Mouse (Mus musculus) right cerebral cortex, postnatal 4 days (tissue): ENCODE measurements around the gene Bcl2.
A peak's percentile ranks its signal among the peaks of the same experiment; 100 is the strongest.
"Not testable (repeated sequence)": the region's sequence is repeated elsewhere in the genome, so short reads cannot be mapped to it uniquely, and the experiment has no call there.

ENCODE experiments used
- DNase-seq: peaks from one replicate; pipeline ENCODE4 v3.0.0-alpha.2; 2022

Bcl2 gene

DNA sequence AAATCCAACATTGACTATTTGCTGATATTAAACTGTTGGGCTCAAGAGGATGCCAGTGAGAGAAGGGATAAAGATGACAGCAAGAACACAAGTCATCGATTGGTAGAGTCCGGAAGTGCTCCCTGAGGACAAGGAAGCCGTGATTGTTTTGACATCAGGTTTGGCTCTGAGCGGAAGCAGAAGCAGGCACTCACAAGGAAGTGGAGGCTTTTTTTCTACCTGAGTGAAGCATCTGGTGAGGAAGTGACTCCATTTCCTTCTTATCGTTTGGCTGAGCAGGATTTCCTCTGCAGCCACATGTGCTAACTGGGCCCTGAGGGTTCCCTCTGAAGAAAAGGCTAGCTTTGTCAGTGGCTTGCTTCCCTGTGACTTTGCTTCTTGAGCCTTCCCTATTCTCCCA lies 165.0 kb downstream of the Bcl2 start:
- DNase-seq, result no peak

DNA sequence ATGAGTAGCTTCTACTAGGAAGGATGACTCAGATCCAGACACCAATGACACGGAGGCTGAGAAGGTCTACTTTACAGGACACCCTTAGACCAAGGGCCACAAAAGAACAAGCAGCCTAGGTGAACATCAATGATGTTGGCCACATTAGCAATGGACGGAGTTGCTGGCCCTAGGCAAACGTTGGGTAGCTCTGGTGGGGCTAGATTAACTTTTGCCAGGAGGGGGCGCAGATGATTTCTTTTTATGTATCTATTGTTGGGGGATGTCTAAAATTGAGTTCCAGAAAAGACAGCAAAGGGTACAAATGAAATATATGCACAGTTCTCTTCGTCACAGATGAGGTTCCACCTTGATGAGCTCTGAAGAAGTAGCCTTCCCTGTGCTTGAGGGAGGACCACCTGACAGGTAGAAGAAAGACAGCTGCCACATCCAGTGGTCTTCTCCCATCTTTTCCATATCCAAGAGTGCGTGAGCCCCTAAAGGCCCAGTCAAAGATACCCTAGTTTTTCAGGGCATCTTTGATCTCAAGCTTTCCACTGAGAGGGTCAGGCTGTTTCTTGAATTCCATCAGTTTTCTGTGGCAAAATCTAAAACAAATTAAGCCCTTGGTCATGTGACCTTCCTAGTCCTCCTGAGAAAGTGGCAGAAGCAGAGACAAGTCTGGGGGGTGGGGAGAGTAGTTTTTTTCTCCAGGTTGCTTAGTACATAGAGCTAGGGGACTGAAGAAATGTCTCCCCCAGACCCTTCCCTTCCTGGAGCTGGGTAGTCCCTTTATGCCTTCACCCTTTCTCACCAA lies 169.1 kb downstream of the Bcl2 start:
- peak; percentile 29 for DNase-seq

DNA sequence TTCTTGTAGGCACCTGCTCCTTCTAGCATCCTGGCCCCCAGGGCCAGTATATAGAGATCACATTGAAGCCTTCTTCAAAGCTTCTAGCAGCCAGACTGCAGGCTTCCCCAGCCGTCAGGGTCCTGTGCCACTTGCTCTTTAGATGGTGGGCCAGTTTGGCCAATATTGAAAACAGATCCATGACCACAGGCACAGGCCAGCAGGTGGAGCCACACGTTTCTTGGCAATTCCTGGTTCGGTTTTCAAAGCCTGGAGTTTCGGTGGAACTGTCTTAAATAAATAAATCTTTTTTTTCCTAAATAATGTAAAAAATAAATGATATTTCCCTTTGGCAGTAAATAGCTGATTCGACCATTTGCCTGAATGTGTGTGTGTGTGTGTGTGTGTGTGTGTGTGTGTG lies 171.3 kb downstream of the Bcl2 start:
- DNase-seq, result peak; percentile 59

DNA sequence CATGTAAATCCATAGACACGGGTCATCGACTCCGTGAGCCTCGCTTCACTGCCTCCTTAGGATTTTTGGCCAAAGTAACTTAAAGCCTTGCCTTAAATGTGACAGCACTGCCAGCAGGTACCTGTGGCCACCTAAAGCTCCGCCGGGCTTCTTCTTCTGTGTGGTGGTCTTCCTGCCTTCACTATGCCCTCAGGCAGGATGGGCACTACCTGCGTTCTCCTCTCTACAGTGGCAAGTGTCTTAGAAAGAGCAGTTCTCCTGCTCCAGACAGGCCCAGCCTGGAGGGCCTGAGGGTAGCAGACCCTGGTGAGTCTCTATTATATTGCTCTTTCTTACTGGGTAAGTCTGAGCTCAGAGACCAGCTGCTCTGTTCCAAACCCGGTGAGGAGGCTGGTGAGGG lies 172.2 kb downstream of the Bcl2 start:
- DNase-seq, result no peak

DNA sequence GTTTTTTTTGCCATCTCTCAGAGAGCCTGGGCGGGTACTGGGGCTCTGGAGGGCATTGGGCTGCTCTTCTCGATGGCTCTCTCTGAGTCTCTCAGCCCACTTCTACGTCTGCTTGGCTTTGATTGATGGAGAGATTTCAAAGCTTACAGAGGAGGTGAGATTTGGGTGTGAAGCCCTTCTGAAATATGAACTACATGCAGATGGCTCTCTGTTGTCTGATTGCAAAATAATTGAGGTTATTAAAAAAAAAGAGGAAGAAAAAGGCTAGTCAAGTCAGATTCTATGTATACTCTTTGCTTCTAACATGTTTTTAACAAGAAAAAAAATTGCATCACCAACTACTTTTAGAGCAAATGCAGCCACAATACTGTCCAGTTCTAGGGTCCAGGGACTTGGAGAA lies 173.9 kb downstream of the Bcl2 start:
- DNase-seq, result no peak

DNA sequence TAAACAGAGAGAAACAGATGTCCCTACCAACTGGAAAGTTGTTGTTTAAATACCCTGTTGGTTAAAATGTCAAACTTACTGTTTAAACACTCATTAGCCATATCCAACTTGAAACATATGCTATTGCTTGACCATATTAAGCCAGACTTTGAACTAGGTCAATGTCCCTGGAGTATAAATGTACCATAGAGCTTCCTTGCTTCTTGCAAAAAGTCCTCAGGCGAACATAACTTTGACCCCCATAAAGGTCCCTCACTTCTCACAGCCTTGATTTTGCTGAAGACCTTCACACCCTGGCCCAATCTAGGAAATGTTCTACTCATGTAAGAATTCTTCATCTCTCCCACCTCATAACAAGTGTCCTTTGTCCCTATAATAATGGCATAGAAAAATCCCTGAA lies 175.0 kb downstream of the Bcl2 start:
- DNase-seq, result no peak

DNA sequence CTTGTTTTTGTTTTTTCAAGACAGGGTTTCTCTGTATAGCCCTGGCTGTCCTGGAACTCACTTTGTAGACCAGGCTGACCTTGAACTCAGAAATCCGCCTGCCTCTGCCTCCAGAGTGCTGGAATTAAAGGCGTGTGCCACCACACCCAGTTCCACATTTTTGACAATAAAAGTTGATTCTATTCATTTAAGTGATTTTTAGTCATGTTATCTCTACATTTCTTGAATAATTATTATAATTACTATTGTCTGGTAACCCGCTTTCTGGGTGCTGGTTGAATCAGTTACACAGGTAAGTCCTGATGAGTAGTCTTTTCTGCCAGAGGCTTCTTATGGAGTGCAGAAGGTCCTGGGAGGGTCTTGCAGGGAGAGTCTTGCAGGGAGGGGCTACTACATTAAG lies 179.2 kb downstream of the Bcl2 start:
- not testable (repeated sequence) for DNase-seq

DNA sequence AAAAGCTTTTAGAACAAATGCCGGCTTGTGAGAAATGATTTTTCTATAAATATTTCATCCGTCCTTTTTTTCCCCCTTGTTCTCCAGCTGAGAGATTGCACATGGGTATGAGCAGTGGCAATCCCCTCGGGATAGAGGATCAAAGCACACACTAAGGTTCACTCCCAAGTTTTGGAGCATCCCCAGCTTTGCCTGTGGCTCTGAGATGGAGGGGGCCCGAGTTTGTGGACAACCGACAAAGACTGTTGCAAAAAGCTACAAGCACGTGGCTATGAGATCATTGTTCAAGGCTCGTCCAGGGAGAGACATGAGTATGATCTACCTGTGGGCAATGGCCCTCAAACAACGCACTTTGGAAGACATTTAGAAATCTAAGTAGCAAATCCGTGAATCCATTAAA lies 184.5 kb downstream of the Bcl2 start:
- DNase-seq, result no peak

DNA sequence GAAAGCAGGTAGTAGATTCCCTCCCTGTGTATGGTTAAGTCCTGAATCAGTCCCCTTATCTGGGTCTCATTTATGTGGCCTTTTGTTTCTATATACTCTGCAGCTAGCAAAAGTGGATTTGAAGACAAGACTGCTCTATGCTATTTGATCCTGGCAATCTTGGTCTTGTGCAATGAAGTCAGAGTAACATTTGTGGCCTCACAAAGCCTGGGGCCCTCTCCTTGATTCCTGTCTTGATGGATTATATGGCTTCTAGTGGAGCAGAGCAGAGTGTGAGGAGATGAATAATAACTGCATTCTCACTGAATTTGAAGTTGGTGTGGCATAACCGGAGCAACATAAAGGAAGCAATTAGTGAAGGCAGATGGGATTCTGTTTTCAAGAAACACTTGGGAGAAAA lies 186.5 kb downstream of the Bcl2 start:
- no peak for DNase-seq

DNA sequence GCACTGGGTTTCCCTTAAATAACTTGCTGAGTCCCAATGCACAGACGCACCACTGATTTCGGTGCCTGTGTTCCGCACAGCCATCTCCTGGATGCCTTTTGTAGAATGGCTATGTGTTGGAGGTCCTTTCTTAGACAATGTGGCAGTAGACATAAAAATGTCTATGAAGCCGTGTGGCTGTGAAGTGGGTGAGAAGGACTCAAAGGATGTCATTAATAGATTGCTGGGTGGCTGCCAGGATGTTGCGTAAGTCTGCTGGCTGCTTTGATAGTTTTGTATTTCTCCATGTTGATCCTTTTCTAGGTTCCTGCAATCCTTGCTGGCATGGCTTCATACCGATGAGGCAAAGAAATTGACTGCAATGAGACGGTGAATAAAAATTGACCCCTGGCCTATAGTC lies 187.3 kb downstream of the Bcl2 start:
- DNase-seq, result no peak

DNA sequence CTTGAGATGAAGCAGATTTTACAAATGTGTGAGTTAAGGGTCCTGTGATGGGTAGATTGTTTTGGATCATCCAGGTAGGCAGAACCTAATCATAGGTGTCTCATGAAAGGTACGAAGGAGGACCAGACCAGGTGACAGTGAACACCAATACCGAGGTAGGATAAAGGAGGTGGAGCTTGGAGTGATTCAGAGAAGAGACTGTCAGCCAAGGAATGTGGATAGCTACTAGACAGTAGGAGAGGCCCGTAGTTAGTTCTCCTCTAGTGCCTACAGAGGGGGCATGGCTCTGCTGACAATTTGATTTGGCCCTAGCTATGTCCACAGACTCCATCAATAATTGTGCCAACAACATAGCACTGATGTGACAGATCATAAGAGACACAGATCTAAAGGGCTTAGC lies 188.0 kb downstream of the Bcl2 start:
- no peak for DNase-seq

DNA sequence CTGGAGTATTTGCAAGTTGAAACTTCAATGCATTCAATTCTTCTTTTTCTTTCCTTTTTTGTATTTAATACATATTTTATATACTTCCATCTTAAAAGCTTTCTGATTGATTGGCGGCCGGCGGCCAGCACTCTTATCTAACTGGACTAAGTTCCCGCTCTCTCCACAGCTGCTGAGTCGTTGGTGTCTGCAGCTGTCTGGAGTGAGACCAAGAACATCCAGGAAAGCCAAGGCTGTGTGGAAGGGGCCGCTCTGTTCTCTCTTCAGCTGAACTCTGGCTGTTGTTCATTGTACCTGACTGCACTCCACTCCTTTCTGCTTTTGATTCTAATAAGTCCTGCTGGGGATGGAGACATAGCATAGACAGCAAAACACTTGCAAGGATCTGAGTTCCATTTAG lies 190.3 kb downstream of the Bcl2 start:
- DNase-seq, result no peak

DNA sequence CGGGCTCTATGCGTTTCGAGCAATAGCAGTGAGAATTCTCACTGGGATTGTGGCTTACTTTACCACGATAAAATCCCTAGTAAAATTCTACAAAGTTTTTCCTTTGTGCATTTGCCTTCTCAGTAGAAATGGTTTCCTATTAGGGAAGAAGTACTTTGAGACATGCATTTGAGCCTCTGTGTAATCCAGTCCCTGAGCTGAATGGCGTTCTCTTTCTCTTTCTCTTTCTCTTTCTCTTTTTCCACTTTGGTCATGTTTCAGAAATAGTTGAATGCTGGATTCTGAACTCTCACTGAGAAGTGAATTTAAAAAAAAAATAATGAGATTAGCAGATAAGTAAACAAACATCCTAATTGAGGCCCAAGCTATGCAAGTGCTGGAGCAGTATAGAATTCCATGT lies 191.1 kb downstream of the Bcl2 start:
- DNase-seq, result no peak

DNA sequence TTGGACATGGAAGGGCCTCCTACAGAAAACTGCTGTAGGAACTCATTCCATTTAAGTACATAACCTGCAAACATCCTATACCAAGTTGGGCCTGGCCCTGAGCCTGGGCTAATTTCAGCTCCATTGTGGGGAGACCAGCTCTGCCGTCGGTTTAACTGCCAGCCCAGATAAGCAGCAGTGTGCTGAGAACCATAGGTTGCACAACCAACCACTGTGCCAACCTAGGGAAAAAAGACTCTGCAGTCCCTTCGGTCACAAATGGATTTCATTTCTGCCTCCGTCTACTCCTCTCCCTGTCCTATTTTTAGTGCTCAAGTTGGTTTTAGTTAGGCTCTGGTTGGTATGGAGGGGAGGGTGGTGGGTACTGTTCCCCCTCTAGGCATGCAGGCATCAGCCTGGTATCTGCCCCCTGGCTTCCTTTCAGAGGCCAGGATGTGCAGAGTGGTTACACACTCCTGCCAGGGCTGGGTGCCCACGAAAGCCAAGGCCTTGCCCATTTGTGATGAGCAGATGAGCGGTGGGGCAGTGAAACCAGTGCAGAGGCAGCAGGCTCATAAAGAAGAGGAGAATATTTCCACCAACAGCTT lies 196.4 kb downstream of the Bcl2 start:
- no peak for DNase-seq

DNA sequence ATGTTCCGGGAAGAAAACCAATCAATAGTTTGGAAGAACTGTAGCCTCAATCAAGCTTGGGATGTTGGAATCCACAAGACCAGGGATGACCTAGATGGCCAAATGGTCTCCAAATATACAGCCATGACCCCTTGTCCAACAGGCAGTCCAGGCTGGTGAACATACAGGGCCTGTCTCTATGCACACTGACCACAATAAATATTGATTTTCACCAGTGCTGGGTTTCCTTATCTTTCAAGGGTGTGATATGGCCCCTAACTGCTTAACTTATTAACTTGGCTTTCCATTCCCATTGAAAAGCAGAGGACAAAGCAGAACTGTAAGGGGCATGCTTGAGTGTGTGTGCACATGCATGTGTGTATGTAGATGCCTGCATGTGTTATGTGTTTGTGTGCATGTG lies 197.0 kb downstream of the Bcl2 start:
- no peak for DNase-seq

DNA sequence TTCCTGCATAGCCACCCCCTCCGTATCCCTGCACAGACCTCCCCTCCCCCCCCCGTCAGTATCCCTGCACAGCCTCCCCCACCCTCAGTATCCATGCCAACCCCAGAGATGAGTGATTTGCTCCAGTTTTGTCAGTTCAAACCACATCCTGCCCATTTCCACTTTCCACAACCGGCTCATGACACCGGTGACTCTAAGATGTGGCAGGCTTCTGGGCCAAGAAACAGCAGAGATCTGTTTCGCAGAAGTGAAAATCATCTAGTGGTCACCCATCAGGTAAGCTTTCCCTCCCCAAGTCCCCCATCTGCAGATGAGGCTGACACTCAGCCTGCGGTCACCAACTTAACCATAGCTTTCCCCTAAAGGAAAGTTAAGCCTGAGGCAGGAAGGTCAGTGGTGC lies 198.5 kb downstream of the Bcl2 start:
- DNase-seq, result no peak

DNA sequence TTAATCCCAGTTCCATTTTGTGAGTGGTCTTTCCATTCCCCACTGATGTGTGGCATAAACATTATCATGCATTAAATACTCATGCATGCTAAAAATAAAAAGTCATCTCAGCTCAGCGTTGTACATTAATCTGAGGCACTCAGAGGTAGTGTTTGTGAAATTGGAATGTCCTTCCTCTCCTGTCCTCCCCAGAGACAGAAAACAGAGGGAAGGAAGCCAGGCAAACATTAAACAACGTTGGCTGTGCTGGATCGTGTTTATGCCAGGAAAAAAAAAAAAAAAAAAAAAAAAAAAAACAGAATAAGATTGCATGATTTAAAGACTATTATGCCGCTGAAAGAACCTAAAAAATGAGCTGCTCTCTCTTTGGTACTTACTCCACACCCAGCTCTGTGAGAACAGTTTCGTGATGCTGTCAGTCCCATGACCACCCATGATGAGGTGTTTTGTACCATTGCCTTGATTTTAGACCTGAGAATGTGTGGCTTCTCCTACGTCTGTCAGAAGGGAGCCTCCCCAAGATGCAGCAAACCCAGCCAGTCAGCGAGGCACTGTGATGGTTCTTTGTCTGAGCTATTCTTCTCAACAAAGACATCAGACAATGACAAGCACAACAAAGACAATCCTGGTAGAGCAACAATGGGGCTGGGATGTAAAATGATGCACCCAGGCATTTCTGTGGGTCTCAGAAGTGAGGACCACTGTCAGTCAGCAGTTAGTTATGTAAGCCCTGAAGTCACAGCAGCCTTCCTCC lies 200.0 kb downstream of the Bcl2 start:
- DNase-seq, result no peak

DNA sequence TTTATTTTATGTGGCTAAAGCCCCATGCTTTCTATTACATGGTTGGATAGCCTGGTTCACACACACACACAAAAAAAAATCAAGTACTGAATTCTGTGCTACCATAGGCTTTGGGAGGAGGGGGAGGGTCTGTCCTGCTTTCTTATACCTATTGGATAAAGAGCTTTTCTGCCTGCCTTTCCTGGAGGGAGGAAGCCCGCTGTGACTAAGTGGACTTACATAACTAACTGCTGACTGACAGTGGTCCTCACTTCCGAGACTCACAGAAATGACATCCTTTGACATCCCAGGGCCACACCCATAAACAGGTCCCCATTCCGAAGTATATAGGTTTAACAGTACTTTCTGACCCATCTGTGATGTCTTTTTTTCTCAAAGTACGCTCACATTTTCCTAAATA lies 200.6 kb downstream of the Bcl2 start:
- DNase-seq, result no peak

DNA sequence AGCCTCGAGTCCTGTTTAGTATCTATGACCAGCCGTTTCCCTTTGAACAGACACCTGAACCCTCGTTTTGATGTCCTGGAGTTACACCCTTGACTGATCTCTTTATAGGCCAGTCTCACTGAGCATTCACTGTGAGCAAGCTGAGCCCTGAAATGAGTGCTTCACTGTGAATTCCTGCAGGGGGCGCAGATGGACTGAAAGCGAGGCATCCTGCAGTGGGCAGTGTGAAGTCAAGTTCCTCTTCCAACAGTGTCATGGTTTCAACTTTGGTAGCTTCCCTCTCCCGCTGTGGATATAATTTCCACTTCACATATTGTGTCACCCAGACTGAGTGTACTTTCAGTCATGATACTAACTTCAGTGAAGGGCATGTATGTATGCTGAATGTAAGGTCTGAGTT lies 202.5 kb downstream of the Bcl2 start:
- DNase-seq, result peak; percentile 67

DNA sequence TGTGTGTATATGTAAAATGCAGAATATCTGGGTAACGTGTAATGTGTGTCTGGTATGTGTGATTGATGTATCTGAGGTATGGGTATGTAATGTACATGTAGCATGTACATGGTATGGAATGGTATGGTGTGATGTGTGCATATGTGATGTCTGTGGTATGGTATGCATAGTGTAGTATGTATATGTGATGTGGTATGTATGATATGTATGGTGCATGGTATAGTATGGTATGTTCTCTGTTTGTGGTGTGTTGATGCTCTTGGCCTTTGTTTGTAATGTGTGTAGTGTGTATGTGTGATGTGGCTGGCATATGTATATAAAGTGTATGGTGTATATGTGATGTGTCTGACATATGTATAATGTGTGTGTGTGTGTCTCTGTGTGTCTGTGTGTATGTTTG lies 206.5 kb downstream of the Bcl2 start:
- DNase-seq, result no peak

DNA sequence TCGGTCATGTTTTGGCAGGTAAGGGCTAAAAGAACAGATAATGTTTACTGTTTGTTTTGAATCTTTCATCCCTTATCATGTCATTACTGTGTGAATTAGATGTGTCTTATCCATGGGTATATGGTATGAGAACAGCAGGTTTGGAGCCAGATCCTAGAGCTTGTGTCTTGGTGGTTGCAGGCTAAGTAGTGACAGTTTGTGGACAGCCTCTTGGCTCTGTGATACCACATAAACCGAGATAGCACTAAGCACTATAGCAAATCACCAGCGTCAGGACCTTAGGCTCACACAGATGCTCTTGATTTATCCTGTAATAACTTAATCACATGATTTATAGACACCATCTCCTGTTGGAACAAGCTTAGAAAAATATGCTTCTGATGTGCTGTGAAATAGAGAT lies 210.2 kb downstream of the Bcl2 start:
- no peak for DNase-seq

DNA sequence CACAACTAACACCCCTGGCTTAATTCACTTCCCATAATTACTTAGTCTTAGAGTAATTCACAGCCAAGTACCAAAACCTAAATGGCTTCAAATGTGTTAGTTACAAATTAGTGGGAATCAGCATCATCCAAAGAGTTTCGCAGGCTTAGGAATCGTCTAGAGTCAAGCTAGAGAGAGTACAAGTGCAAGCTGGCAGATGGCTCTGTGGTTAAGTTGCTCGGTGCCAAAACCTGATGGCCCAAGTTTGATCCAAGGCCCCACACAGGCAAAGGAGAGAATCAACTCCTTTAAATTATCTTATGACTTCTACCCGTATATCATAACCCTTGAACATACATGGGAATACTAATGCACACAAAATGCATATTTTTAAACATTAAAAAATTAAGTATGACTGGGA lies 210.7 kb downstream of the Bcl2 start:
- no peak for DNase-seq

DNA sequence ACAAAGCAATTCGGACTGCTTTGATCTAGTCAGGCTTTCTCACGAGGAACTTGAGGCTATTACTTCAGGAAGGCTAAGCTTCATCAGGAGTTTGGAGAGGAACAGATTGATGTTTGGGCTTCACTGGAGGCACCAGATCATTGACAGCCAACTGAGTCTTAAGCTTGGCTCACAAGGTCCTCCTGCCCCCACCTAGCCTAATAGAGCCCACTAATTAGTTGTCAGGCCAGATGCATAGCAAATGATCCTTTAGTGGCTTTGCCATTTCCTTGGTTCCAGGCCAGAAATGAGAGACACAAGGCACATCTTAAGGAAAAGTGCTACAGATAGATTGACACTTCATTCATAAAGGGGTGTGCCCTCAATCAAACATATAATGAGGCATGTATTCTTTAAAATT lies 216.1 kb downstream of the Bcl2 start:
- DNase-seq, result no peak
